Mouse (Mus musculus) monocyte, adult 5-6 weeks (primary cell): Measurements from ENCODE around the gene Psmd9. TPM values are rescaled to one million over a fixed set of nuclear protein-coding genes. Genes with fewer than 3 reads are reported as not detected.
"Not testable (repeated sequence)": the region's sequence is repeated elsewhere in the genome, so short reads cannot be mapped to it uniquely, and the experiment has no call there.

Experiments
- ATAC-seq: fragments of 153-309, 156-312 bp; replicated peaks from 2 replicates; pipeline ENCODE4 v1.8.0; 2017; ENCODE audit warnings: mild to moderate bottlenecking; ENCODE audit not compliant: low TSS enrichment, insufficient number of reproducible peaks, severe bottlenecking, poor library complexity, low FRiP score
- total RNA-seq: library from RNA; stranded (forward); fragments of 200-1000, 200-491, 200-594 nt; gene quantifications from 3 replicates; pipeline ENCODE4 v1.2.3, GENCODE M21; 2017

The Psmd9 gene
- total RNA-seq, 1 experiment from 2014 or later = 38.7 TPM

GRCm38 (mm10) chr5:123180390-123180789 is 11.2 kb downstream of the Psmd9 start:
- no peak for ATAC-seq

- ATAC-seq = no peak
Measured at GRCm38 (mm10) chr5:123181536-123181935, 12.3 kb downstream of the Psmd9 start.

- no peak for ATAC-seq
Measured at GRCm38 (mm10) chr5:123182651-123183050, 13.4 kb downstream of the Psmd9 start, which contains the start of gene Hpd. Gene Hpd (minus strand): TSS chr5:123182727.

GRCm38 (mm10) chr5:123185966-123186365 is 16.8 kb downstream of the Psmd9 start:
- no peak for ATAC-seq

DNA sequence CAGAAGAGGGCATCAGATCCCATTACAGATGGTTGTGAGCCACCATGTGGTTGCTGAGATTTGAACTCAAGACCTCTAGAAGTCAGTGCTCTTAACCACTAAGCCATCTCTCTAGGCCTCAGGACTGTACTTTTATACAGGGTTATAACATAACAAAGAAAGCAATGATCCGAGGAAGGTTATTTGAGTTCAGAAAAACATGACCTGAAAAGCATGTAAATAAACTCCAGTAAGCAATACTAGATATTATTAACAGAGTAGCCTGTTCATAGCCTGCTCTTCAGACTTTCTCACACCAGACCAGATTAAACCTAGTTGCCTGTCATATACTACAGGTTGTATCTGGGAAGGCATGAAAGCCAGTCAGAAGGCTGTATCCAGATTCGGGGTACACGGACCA is 18.1 kb downstream of the Psmd9 start:
- ATAC-seq = no peak

GRCm38 (mm10) chr5:123190912-123191311 is 21.7 kb downstream of the Psmd9 start:
- no peak for ATAC-seq

DNA sequence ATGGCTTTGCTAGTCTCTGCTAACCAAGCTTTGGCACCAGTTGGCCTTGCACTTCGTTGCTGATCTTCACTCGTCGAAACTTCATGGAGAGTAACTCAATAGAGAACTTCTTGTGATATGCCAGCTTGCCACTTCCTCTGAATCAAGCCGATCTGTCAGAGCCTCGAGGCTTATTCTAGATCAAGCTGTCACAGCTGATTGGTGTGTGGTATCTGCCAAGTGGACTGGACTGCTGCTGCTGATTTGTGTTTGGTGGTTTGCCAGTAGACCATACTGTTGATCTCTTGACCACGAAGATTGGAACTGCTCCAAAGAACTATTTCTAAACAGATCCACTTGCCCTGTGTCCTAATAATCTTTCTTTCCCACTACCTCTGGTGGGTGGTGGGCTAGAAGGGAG is 22.2 kb downstream of the Psmd9 start:
- no peak for ATAC-seq

DNA sequence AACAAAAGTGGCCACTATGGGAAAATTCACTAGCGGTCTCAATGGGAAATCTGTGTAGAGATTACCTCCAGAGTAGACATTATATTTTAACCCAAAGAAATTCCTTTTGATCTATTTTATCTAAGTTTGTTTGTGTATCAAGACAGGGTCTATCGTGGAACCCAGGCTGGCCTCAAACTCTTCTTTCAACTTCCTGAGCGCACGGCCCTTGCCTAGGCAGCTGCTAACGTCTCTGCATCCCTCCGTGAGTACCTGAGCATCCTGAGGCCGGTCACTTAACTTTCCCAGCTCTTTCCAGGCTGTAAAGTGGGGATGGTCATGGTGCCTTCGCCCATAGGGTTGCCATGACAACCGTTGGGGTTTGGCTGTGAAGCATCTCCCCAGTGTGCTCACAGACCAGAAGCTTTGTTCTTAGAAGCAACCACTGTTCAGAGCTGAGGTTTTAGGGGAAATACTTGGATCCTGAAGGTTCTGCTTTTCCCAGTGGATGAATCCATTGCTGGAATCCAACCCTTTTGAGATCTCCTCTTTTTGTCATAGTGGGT is 23.5 kb downstream of the Psmd9 start:
- ATAC-seq = no peak

DNA sequence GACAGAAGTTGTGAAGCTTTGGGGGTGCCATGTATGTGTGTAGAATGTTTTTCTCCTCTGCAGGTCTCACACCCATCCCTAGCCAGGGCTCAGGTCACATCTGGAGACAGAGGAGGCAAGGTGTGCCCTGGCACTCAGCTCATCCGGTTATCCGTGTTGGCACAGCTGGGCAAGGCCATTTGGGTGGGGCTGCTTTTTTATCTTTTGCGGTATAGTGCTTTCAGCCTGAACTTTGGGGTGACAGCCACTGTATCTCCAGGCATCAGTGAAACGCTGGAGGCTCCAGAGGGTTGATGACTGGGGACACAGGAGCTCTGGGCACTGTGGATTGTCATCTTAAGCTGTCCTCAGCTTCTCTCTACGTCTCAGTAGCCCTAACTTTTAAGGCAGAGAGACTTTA is 24.2 kb downstream of the Psmd9 start:
- no peak for ATAC-seq

DNA sequence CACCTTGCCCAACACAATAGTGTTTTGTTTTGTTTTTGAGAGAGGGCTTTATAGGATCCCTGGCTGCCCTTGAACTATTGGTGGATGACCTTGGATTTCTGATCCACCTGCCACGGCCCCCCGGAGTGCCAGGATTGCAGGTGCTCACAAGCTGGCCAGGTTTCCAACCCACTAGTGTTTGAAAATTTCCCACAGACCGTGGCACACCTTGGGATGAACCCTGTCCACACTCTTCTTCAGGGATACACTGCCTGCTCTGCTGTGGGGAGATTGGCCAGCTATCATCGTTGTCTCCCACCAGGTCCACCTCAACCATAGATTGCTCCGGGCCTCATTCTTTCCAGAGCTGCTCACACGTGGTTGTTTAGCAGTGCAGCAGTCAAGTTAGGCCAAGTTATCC is 25.6 kb downstream of the Psmd9 start:
- no peak for ATAC-seq

DNA sequence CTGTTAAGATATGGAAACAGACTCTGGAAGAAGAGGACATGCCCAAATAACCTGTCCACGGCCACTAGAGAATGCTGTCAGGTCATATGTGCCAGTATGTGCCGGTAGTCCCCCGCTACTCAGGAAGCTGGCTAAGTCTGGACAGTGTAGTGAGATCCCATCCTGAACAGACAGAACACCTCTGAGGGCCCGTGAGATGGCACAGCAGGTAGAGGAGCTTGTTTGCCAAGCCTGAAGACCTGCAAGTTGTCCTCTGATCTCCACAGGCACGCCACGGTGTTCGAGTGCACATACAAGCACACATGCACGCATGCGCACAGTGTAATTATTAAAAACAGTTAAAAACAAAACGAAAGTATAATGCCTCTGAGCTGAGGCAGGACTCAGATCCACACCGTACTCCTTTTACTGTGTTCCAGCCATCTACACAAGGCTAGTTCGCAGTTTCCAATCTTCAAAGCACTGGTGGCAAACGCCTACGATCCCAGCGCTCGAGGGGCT is 26.3 kb downstream of the Psmd9 start:
- ATAC-seq = no peak

DNA sequence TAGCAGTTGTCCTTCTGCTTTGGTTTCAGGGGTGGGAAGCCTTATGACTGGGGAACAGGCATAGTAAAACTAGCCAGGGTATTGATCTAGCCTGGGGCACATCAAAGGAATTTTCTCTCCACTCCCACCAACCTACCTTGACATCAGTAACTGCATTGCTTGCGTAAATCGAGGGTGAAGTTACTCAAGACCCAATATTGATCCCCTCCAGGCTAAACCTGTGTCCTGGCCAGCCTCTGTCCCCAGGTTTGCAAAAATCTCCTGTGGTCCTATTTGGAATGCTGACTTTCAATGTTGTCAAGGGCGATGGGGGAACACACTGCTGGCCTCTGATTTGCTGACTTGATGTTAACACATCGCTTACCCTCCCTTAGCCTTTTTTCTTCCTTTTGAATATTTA is 27.5 kb downstream of the Psmd9 start:
- ATAC-seq = no peak

GRCm38 (mm10) chr5:123198523-123198922 is 29.3 kb downstream of the Psmd9 start:
- no peak for ATAC-seq

DNA sequence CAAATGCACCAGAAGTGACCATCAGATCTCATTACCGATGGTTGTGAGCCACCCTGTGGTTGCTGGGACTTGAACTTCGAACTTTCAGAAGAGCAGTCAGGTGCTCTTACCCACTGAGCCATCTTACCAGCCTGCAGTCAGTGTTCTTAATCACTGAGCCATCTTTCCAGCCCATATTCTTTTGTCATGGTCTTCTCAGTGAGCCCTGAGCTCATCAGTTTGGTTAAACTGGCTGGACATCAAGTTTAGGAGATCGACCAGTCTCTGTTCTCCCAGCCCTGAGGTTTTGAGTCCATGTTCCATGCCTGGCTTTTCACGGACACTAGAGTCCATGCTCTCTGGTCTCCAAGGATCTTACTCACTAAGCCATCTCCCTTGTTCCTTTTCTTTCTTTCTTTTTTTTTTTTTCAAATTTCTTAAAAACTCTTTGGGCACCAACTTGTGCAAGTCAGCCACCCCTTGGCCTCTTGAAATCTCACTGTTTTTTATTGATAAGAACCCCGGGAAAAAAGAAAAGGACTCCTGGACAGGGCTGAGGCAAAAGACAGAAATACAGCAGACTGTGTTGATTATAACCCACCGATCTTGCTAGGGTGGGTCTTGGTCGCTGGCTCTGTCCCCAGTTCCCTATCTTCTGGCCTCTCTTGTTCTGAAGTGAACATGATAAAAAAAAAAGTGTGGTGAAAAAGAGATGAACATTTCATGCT is 31.8 kb downstream of the Psmd9 start:
- not testable (repeated sequence) for ATAC-seq

- ATAC-seq = no peak
Measured at GRCm38 (mm10) chr5:123201523-123201892, 32.3 kb downstream of the Psmd9 start.

DNA sequence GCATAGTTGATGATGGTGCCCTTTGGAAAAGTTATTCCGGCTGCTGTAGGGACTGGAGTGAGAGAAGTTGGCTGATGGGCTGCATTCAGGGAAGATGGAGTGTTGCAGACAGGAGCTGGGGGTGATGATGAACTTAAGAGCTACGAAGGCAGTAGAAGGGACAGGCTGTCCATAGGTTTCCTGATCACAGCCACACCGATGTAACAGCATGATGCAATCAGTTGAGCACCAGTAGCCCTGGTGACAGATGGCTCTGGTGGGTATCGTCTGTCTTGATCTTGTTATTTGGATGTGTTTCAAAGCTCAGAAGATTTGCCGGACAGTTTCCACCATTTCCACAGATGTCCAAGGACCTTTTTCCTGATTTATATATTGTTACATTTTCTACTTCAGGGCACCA is 32.8 kb downstream of the Psmd9 start:
- ATAC-seq = no peak

- not testable (repeated sequence) for ATAC-seq
Measured at GRCm38 (mm10) chr5:123202771-123203170, 33.6 kb downstream of the Psmd9 start.

DNA sequence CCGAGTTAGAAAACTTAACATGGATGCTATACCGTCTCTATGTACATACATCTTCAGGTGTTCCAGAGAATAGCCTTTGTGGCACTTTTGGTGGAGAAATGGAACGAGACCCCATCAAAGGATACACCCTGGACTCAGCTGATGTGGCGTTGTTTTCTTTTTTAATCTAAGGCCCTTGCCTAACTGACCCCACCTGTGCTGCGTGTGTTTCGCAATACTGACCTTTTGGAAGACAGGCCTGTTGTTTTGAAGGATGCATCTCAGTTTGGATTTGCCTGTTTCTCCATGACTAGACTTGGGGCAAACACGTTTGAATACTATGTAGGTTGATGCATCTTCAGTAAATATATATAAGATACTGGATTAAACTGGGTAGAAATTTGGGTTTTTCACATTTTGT is 34.4 kb downstream of the Psmd9 start:
- ATAC-seq = not testable (repeated sequence)

- ATAC-seq = not testable (repeated sequence)
Measured at GRCm38 (mm10) chr5:123222346-123223050, 53.3 kb downstream of the Psmd9 start.

- no peak for ATAC-seq
Measured at GRCm38 (mm10) chr5:123223051-123223410, 53.8 kb downstream of the Psmd9 start.
